Mouse (Mus musculus) embryo, embryonic 10.5 days (tissue): Measurements from ENCODE around the gene Tmprss5.

ENCODE experiments used
- DNase-seq: peaks from one replicate; pipeline ENCODE4 v3.0.0-alpha.2; 2015; ENCODE audit warnings: low spot score

Gene Tmprss5

GRCm38 (mm10) chr9:49081107-49081506, at the start of gene Tmprss5:
TSS of gene Tmprss5 (plus strand) at chr9:49081260.
- no peak for DNase-seq

DNA sequence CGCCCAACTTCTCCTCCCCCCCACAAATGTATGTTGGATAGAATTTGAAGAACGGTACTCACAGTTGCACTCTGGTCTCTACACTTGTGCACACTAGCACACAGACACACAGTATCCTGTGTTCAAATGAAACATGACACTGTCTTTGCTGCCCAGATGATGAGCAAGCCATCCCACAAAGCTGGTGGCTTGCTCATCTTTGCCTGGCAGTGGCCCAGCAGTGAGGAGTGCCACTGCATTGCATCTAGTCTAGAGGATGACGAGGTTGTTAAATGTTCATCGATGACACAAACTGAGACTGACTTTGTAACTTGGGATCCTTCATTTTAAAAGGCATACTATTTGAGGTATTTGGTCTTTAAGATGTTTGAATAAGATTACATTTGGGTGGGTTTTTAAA, 46.3 kb upstream of the Tmprss5 start:
- no peak for DNase-seq

- DNase-seq, result no peak
These were observed 30.2 kb upstream of the Tmprss5 start for GRCm38 (mm10) chr9:49050901-49051300.

- peak; percentile 77 for DNase-seq
These were observed 29.7 kb upstream of the Tmprss5 start for GRCm38 (mm10) chr9:49051349-49051748.

- no peak for DNase-seq
These were observed 27.0 kb upstream of the Tmprss5 start for GRCm38 (mm10) chr9:49054028-49054427.

DNA sequence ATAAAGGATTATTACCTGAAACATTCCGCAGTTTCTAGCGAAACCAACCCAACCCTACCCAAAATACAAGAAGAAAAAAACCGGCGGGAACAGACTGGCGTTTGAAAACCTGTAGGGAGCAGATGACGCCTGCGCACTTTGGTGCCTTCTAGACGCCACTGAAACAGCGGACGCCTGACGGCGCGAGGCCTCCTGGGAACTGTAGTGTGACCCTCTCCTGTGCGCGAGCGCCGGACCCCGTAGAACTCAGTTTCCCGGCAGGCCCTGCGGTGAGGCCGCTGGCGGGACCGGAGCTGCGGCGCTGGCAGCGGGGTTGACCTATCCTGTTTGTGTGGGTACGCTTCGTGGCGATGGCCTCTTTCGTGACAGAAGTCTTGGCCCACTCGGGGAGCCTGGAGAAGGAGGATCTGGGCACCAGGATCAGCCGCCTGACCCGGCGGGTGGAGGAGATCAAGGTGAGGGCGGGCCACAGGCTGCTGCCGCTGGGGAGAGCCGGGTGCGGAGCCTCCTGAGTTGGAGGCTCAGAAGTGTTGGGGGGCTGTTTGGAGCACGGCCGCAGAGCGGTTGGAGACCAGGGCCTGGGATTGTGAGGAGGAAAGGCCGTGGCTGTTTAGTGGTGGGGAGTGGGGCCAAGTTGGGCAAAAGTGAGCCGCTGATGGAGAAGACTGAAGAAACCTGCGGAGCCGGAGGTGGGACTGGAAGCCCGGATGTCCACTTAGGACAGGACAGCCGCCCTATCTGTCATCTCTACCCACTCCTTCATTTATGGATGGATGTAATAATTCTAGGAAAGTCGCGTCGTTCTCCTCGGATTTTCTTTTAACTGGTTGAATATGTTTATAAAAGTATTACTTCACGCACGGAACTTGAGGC, 25.5 kb upstream of the Tmprss5 start, which contains the start of gene Zw10:
Zw10 (plus strand) TSS at position 281 of the 873 bp plus-strand sequence.
- peak; percentile 99 for DNase-seq

- no peak for DNase-seq
These were observed 4.2 kb upstream of the Tmprss5 start for GRCm38 (mm10) chr9:49076847-49077246.

- DNase-seq, result peak; percentile 88
These were observed 501 bp downstream of the Tmprss5 start for GRCm38 (mm10) chr9:49081561-49081960.

DNA sequence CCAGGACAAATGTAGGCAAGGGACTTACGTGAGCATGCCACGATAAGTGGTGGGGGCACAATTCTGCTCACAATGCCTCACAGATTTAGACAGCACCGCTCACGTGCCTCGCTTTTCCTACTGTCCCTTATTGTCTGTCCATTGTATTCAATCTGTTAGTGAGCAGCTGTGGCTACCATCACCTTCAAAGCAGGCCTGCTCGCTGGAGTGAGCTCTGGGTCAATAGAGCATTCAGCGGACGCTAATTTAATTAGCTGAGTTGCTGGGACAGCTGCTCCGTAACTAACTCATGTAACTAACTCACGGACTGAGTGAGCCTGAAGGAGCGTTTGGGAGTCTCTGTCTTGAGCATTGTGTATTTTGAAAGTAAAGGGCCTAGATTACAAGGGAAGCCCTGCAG, 6.3 kb downstream of the Tmprss5 start:
- DNase-seq, result peak; percentile 54

DNA sequence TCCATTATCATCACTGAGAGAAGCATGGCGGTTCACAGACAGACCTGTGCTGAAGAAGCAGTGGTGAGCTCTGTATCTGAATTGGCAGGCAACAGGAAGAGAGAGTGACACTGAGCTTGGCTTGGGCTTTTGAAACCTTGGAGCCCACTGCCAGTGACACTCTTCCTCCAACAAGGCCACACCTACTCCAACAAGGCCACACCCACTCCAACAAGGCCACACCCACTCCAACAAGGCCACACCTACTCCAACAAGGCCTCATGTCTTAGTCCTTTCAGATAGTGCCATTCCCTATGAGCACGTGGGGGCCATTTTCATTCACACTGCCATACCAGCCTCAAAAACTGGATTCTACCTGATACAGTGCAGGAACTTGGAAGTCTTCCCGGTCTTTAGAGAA, 17.8 kb downstream of the Tmprss5 start:
- no peak for DNase-seq

DNA sequence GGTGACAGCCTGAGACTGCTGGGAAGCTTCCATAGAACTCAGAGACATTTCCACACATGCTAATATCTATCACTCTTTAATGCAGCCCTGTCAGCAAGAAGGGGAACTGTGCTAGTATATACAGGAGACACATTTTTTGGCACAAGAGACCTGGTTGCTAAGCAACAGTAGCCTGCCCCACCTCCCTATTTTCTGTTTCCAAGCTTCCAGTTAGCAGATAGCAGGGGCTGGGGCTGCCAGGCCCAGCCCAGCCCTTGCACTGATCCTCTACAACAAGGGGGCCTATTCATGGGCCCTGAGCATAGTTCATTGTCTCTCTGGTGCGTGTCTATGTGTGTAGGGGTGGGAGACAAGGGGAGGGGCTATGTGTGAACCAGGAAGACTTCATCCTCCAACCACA, 21.3 kb downstream of the Tmprss5 start:
- DNase-seq, result peak; percentile 58

DNA sequence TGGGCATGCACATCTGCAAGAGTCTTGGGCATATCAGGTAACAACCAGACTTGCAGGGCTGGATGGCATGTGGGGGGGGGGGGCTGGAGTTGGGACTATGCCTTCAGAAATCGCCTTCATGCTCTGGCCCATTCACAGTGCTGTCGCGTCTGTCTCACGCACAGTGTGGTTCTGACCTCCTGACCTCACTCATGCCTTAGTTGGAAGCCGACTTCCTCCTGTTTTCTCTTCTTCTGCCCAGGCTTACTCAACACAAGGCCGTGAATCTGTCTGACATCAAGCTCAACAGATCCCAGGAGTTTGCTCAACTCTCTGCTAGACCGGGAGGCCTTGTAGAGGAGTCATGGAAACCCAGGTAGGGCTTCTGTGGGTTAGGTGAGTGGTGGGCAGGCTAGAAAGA, 28.0 kb downstream of the Tmprss5 start:
- peak; percentile 29 for DNase-seq

GRCm38 (mm10) chr9:49110476-49111220, 29.6 kb downstream of the Tmprss5 start:
- DNase-seq, result peak; percentile 24

GRCm38 (mm10) chr9:49111296-49111695, 30.2 kb downstream of the Tmprss5 start:
- DNase-seq, result no peak

DNA sequence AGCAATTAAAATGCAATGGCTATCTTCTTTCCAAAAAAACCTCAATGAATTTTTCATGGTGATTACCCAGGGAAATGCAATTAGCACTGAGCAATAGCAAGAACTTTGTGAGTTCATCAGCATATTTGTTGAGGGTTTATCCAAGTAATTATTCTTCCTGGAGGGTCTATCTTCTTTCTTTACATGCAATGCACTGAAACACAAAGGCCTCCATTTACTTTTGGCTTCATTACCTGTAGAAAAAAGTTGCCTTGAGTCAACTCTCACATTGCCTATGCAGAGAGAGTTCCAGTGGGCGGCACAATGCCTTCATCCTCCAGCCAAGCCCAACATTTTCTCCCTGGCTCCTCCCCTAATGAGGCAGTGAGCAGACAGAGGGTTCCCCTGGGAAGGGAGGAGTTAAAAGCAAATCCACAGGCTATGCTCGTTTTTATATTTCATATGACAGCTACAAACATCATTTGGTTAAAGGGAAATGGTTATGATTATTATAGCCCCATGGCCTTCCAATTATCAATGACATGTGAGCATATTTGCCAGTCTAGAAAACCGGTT, 37.3 kb downstream of the Tmprss5 start:
- DNase-seq, result no peak

DNA sequence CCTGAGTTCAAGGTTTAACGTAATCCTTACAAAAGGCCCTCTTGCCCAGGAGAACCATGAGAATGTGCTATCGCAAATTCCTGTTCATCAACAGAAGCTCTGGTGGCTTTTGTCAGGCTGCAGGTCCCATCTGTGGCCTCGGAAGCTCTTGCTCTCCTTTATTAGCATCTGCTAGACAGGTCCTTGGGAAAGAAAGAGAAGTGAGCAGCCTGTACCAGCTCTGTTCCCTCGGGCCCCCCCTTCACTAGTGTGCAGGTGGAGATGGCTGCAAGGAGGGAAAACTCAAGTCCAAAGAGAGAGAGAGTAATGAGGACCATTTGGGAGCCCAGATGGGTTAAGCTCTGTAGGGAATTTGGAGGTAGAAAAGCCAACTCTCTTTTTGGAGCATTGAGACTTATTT, 38.7 kb downstream of the Tmprss5 start:
- DNase-seq, result no peak

DNA sequence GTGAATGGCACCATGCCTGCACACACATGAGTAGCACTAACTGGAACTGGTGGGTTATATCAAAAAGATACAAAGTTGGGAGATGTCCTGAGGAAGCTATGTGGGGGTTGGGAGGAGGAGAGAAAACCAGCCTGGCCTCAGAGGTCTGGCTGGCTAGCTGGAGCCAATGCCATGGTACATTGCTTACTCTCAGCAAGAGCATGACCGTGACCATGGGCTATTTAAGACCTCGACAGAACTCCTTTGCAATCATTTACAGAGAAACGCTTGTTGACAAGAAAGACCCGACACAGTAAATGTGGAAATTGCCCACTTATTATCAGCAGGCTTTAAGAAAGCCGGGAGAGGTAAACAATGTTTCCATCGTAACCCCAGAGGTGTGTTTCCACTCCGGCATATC, 44.6 kb downstream of the Tmprss5 start:
- DNase-seq, result no peak

DNA sequence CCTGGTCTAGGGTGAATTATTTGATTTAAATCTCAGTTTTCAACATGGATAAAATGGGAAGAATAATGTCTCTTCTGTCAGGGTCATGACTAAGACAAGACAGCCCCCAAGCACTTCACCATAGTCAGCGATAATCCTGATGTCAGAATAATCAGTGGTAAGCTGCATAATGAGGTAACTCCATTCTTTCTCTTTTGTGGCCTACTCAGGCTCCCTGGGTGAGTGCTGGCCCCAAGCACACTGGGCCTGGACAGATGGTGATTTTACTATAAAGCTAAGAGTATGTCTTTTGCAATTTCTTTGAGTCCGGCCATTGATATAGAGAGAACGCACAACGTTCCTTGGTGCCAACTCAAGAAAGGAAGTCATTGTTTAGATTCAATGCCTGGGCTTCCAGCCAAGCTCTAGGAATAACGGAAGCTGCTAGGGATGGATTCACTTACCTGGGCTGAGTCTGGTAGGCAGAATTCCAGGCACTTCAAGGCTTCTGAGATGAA, 49.5 kb downstream of the Tmprss5 start:
- no peak for DNase-seq

DNA sequence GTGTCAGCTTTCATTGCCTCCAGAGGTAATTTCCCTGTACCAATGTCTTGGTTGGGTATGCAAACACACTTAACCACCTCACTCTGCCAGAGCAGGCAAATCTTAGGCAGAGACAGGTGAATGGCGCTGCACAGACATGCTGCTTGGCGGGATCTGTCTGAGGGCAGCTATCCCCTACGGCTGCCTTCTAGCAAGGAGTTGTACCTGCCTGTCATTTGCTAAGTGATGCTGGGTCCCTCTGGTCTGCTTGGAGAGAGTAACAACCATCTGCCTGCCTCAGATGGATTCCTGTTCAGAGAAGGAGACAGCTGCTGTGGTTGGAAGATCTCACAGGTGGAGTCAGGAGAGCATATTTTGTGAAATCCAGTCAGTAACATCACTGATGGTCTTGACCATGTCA, 62.8 kb downstream of the Tmprss5 start:
- DNase-seq, result no peak

- no peak for DNase-seq
These were observed 64.7 kb downstream of the Tmprss5 start for GRCm38 (mm10) chr9:49145776-49146175.

GRCm38 (mm10) chr9:49147031-49147430, 66.0 kb downstream of the Tmprss5 start:
- DNase-seq, result no peak
